Mouse (Mus musculus) CD8-positive naive resting alpha-beta T cell, adult 2 months (primary cell): ENCODE measurements at regions not wholly inside any gene's neighbourhood (a gene's known extent, or its start where the extent isn't known, plus 50 kb on each side); places are given as distances from the start of the nearest gene placed in this dataset.
A peak's percentile ranks its signal among the peaks of the same experiment; 100 is the strongest.

Experiments used
- DNase-seq, 2 experiments: peaks; one replicate each; pipeline ENCODE4 v3.0.0; 2022; ENCODE audit warnings: low read depth in 2 of 2, low spot score in 2 of 2

DNA sequence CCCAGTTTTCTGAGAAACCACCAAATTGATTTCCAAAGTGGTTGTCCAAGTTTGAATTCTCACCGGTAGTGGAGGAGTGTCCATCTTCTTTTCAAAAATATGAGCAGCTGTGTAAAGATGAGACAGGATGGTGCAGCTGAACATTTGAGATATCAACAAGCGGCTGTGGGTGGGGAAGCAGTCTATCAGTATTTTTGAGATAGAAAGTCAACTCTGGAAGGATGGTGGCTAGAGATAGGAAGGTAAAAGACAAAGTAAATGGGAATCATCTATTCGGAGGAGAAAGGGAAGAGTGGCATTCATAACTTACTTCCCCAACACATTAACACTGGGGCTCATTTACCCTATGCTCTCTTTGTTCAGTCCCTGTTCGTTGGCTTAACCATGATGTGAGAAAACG, 146.9 kb upstream of the Gmnc start:
- DNase-seq, result no peak

DNA sequence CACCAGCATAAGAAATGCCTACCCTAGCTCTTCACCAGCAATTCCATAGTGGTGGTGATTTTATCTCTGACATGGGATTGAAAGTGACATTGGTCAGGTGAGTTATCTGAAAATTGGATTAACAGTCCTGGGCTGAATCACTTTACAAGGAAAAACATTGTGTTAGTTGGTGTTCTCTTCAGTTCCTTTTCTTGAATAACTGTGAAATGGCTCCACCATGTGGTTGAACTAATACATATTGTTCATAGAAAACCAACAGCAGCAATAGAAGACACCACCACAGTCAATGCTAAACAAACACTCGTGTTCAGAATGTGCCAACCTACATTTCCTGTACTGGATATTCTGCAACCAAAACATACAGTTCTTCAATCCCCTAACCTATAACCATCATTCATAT, 147.5 kb upstream of the Gmnc start:
- DNase-seq, result no peak

DNA sequence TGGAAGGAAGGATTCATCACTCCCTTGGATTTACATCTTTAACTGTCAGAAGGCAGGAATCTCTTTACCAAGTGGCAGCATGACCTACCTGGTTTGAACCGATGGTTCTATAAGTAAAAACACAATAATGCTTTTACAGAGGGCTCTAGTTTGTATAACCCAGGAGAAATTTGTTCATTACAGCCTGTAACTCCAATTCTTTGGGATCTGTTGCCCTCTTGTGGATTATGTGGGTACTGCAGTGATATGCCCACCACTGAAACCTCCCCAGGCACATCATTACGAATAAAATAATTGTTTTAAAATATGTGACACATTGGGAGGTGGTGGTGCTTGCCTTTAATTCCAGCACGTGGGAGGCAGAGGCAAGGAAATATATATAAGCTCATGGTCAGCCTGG, 148.6 kb upstream of the Gmnc start:
- DNase-seq, result peak; percentile 1 to 18

DNA sequence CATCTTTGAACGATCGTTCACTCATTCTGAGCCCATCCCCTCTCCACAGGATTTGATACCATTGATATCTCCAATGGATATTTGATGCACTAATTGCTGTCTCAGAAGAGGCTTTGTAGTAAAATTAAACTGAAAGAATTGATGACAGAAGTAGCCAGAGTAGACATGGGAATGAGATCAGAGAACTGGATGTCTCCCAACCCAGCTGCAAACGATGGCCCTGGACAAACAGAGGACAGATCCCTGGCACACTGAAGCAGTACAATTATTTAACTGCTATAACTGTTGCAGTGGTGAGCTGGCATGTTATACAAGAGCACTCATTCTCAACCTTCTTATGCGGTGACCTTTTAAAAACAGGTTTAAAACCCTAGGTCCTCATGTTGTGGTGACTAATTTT, 151.5 kb upstream of the Ostn start:
- DNase-seq, result no peak

DNA sequence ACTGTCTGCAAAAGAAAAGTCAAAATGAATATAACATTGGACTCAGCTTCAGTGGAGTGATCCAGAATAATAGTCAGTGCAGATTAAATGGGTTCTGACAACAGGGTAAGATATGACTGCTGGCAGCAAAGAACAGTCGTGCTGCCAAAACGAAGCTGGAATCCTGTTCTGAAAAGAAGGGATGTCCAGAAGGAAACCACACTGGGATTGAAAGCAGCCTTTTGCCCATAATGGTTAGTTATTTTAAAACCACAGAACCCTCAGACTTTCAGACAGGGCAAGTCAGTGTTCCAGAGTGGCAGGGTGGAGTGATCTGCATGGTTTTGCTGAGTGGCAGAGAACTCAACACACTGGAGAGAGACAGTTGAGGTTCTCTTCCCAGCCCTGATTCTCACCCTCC, 111.6 kb upstream of the Ostn start:
- DNase-seq, result no peak
